Mouse (Mus musculus) monocyte, adult 5-6 weeks (primary cell): ENCODE measurements around the gene Th. TPM values are rescaled to one million over a fixed set of nuclear protein-coding genes. Genes with fewer than 3 reads are reported as not detected.

Source experiments
- ATAC-seq: fragments of 153-309, 156-312 bp; replicated peaks from 2 replicates; pipeline ENCODE4 v1.8.0; 2017; ENCODE audit warnings: mild to moderate bottlenecking; ENCODE audit not compliant: low TSS enrichment, insufficient number of reproducible peaks, severe bottlenecking, poor library complexity, low FRiP score
- total RNA-seq: library from RNA; stranded (forward); fragments of 200-1000, 200-491, 200-594 nt; gene quantifications from 3 replicates; pipeline ENCODE4 v1.2.3, GENCODE M21; 2017

The Th gene
- total RNA-seq, 1 experiment from 2014 or later, result not detected

GRCm38 (mm10) chr7:142905606-142906005, 25.3 kb downstream of the Th start:
- no peak for ATAC-seq

- no peak for ATAC-seq
Observed at GRCm38 (mm10) chr7:142904331-142904730, 26.6 kb downstream of the Th start.

- ATAC-seq, result no peak
Observed at GRCm38 (mm10) chr7:142902931-142903330, 28.0 kb downstream of the Th start.

GRCm38 (mm10) chr7:142901774-142902173, 29.2 kb downstream of the Th start:
- no peak for ATAC-seq

GRCm38 (mm10) chr7:142899872-142900271, 31.1 kb downstream of the Th start:
- ATAC-seq, result no peak

GRCm38 (mm10) chr7:142897471-142897870, 33.5 kb downstream of the Th start:
- no peak for ATAC-seq

GRCm38 (mm10) chr7:142895901-142896665, 34.8 kb downstream of the Th start:
- no peak for ATAC-seq

GRCm38 (mm10) chr7:142895223-142895840, 35.6 kb downstream of the Th start:
- ATAC-seq, result no peak

- peak; percentile 53; the same call in 1 of the 2 replicates for ATAC-seq
Observed at GRCm38 (mm10) chr7:142894669-142895068, 36.3 kb downstream of the Th start.

- ATAC-seq, result no peak
Observed at GRCm38 (mm10) chr7:142893721-142894639, 36.9 kb downstream of the Th start.

GRCm38 (mm10) chr7:142893296-142893695, 37.6 kb downstream of the Th start:
- ATAC-seq, result no peak

- no peak for ATAC-seq
Observed at GRCm38 (mm10) chr7:142869419-142870163, 61.3 kb downstream of the Th start.

- no peak for ATAC-seq
Observed at GRCm38 (mm10) chr7:142850681-142851080, 80.2 kb downstream of the Th start.

Other genes starting within 250 kb of the Th start
- not detected in 3 replicates for gene Ins2, start 187.7 kb downstream of the Th start, total RNA-seq
- gene Ascl2, start 38.1 kb upstream of the Th start, total RNA-seq, result 1.6 TPM in 1 of 3 replicates, not detected in the others
- 47.6 to 98.9 TPM (median 75.2 TPM) in 3 replicates for gene Tspan32, start 73.9 kb upstream of the Th start, total RNA-seq
- 75.1 to 86.6 TPM (median 75.4 TPM) in 3 replicates for gene Cd81, start 121.6 kb upstream of the Th start, total RNA-seq
- 5.2 to 10.4 TPM (median 8.2 TPM) in 3 replicates for gene Tssc4, start 138.1 kb upstream of the Th start, total RNA-seq
- gene Trpm5, start 163.5 kb upstream of the Th start, total RNA-seq, result 0.11 TPM in 1 of 3 replicates, not detected in the others
- not detected in 3 replicates for gene Kcnq1, start 175.2 kb upstream of the Th start, total RNA-seq